Mouse (Mus musculus) T-helper 2 cell (primary cell): ENCODE data around the gene March5.
"Not testable (repeated sequence)": the region's sequence is repeated elsewhere in the genome, so short reads cannot be mapped to it uniquely, and the experiment has no call there.

Source experiments
- in situ Hi-C: fragments of 300-600 bp; cut with MboI, MseI; formaldehyde crosslinking; loops from one replicate; pipeline ENCODE4 v1.15.1; 2025; ENCODE audit warnings: high pct_unique_total_duplicates

March5 gene

GRCm38 (mm10) chr19:37207303-37208175 is at the start of gene March5:
TSS of gene March5 (plus strand) at chr19:37207543.
- in situ Hi-C loops, result no loop called here

GRCm38 (mm10) chr19:37172096-37172495 is 35.2 kb upstream of the March5 start:
- in situ Hi-C loops, result no loop called here

DNA sequence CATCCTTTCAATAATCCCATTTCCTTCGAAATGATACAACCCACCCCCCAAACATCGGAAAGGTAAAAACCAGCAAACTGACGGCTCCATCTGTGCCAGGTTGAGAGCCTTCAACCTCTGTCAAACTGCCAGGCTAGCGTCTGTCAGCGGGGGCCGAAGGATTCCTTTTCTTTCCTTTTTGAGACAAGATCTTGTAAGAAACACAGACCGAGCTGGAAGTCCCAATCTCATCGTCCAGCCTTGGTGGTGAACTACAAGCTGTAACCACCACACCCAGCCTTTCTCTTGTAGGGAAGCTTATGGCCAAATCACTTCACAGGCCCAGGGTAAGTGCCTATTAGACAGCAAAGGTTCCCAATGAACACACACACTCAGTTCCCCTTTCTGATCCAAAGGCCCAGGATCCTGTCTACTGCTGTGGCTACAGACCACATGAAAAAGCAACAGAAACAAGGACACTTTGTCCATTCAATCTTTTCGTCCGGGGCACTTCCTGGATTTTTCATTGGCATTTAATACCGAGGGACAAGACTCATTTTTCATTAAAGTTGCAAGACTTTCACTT is 34.7 kb upstream of the March5 start:
- in situ Hi-C loops, result no loop called here

DNA sequence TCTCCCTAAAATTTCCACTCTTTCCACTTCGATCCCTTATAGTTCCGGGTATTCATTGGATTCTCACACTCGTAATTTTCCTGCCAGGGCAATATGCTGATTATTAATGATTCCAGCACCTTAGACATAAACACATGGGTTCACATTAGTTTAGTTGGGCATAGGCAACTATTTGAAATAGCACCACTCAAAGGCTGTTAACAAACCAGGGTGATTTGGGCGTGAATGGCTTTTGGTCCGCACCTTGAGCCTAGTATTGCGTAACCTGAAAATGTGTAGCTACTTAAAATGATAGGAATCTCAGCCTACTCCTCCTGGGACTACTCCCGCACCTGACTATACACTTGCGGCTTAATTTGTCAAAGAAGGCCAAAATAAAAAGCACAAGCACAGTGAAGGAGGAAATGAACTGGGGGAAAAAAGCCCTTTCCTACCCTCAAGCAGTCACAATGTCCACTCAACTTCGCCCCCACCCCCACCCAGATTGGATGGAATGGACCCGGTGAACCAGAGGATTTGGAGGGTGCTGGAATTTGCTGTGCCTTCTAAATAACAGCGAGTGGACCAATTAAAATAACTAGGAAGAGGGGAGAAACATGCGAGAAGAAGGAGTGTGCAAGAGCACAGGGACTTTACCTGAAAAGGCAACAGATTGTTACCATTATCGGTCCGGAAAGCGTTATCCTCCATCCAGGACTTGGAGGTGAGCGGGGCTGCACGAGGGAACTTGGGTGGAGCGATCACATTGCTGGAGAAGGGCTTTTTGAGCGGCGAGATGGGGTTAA is 33.8 kb upstream of the March5 start:
- in situ Hi-C loops, result no loop called here

DNA sequence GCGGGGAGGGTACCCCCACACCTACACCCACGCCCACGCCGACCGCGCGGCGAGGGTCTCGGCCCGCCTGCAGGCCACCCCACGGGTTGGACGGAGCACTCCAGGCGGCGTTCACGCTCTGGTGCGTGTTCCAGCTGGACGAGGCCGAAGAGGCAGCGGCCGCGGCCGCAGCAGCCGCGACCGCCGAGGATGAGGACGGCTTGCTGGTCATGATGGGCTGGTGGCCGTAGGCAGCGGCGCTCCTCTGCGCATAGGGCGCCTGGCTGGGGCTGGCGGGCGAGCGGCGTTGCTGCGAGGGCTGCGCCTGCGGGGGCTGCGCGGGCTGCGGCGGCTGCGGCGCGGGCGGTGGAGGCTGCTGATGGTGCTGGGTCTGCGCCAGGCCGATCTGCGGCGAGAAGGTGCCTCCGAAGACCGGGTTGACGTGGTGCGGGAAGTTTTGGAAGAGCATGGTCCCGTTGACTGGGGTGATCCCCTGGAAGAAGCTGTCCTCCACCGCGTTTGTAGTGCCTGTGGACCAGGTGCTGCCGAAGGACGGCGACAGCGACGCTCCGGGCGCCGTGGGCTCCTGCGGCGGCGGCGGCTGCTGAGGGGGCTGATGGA is 33.1 kb upstream of the March5 start:
- in situ Hi-C loops, result no loop called here

- in situ Hi-C loops, result no loop called here
Observed at GRCm38 (mm10) chr19:37174716-37175435, 32.5 kb upstream of the March5 start.

DNA sequence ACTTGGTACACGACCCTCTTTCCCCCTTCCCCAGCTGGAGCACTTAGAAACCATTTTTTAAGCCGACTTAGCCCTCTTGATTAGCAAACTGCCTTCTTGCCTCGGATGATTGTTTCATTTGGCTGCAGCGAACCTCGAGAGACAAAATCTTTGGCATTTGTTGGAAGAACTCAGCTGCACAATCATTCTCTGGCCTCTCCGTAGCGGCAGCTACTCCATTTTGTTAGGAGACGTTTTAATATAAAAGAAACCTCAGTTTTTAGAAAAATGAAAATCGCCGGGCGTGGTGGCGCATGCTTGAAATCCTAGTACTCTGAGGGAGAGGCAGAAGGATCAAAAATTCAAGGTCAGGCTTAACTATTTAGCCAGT is 31.9 kb upstream of the March5 start:
- in situ Hi-C loops, result no loop called here

DNA sequence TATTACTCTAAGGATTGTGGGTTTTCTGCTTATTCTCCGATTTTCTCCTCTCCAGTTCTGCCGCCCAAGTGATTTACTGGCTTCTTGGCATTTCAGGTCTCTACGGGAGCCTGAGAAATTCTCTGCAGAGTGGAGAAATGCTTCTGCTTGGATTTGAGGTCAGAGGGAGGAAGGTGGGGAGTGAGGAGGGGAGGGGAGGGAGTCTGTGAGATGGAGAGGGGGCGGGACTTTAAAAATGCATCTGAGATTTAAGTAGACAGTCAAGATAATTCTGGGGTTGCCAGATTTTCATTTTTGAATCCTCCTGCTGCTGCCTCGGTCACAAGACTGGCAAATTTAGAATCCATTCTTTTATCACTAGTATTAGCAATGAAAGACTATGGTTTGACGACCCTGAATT is 31.4 kb upstream of the March5 start:
- in situ Hi-C loops, result no loop called here

GRCm38 (mm10) chr19:37176879-37177462 is 30.4 kb upstream of the March5 start:
- in situ Hi-C loops, result no loop called here

DNA sequence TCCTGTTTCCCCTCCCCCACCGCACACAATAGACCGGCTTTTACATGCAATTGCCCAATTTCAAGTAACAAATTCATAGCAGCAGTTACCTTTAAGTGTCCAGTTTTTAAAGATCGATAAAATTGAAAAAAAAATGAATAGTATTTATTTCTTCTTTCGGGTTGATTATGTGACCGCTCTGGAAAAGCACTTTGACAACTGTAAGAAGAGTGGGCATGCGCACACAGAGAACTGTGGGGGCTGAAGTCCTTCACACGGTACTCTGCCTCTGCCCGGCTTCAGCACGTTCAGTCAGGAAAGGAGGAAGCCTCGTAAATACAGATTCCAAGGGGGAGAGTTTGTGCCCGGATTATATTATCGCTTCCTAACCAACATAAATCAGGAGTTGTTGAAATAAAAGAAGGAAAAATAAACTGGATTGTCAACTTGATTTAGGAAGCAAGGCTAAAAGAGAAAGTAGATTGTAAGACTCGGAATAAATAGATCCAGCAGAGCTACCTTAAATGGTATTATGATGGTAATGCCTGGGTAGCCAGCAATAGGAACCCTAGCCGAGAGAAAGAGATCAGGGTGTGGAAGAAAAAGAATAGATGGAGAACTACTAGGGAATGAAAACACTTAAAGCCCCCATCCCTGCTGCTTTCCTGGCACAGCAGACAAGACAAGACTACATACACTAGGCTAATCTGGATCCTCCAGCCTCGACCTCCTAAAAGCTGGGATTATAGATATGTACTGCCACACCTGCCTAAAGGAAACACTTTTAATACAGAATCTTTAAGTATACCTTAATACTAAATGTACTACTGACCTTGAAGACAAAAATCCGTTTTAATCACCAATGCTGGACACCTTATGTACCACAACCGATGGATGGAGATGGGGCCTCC is 29.3 kb upstream of the March5 start:
- in situ Hi-C loops, result no loop called here

DNA sequence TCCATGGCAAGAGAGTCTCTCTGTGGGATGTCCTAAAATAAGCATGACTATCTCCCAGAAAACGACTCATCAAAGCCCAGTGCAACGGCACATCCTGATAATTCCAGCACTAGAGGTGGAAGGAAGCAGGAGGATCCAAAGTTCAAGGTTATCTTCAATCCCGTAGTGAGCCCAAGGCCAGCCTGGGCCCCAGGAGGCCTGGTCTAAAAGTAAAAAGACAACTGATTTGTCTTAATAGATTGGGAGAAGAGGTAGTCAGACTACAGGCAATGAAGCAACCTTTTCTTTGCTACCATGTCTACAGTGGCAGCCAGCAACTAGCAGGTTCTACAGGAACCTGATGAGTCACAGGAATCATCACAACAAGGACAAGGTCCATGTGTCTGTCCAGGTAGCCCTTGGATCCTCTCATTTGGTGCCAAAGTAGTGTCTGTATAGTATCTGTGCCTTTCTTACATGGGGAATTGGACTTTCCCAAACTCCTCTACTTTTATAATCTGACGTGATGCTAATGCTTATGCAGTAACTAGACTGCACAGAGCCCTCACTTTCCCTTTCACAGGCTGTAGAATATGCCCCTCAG is 18.9 kb upstream of the March5 start:
- in situ Hi-C loops, result no loop called here

- in situ Hi-C loops, result no loop called here
Observed at GRCm38 (mm10) chr19:37192475-37193058, 14.8 kb upstream of the March5 start.

DNA sequence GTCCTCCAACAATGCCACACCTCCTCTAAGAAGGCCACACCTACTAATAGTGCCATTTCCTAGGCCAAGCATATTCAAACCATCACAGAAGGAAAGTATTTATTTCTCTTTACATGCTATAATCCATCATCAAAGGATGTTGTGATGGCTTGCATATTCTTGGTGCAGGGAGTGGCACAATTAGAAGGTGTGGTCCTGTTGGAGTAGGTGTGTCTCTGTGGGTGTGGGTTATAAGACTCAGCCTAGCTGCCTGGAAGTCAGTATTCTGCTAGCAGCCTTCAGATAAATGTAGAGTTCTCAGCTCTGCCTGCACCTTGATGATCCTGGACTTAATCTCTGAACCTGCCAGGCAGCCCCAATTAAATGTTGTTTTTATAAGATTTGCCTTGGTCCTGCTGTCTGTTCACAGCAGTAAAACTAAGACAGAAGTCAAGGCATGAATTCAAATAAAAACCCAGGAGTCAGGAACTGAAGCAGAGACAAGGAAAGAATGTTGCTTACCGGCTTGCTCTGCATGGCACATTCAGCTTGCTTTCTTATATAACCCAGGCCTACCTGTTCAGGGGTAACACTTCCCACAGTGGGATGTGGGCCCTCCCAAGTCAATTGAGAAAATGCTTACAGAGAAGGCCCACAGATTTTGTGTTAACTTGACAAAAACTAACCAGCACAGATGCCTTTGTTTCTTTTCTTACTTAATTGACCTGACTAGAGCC is 9.0 kb upstream of the March5 start:
- in situ Hi-C loops, result no loop called here

DNA sequence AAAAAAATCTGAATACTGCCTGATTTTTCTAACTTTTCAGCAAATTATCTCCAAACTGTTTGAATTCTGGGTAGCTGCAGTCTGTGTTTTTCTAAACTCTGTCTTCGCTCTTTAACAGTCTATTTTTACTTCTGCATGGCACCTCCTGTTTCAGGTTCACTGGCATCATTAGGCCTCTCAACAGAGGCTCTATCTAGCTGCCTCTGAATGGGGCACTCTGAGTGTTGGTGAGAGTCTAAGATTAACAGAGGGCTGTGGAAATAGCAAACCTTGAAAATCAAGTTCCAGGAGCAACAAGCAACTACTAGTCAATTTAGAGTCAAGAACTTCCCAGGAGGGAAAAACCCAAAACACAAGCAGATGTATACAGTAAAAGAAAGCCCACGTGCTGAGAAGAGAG is 7.5 kb upstream of the March5 start:
- in situ Hi-C loops, result no loop called here

DNA sequence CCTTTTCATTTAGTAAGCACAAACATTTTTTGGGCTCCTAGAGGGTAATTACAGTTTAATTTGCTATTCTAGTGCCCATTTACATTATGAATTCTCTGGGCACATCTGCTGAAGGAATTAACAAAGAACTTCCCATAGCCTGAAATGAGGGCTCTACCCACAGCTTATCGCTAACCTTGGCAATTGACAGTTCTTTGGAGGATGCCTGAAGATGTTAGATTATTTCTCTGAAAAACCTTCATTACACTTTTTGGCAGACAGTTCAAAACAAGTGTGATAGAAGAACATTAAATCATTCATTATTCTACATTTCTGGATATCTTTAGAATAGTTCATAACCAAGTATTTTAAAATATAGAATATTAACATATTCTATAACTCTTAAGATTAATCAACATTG is 4.0 kb upstream of the March5 start:
- in situ Hi-C loops, result no loop called here

GRCm38 (mm10) chr19:37205155-37205554 is 2.2 kb upstream of the March5 start:
- in situ Hi-C loops, result not testable (repeated sequence)

DNA sequence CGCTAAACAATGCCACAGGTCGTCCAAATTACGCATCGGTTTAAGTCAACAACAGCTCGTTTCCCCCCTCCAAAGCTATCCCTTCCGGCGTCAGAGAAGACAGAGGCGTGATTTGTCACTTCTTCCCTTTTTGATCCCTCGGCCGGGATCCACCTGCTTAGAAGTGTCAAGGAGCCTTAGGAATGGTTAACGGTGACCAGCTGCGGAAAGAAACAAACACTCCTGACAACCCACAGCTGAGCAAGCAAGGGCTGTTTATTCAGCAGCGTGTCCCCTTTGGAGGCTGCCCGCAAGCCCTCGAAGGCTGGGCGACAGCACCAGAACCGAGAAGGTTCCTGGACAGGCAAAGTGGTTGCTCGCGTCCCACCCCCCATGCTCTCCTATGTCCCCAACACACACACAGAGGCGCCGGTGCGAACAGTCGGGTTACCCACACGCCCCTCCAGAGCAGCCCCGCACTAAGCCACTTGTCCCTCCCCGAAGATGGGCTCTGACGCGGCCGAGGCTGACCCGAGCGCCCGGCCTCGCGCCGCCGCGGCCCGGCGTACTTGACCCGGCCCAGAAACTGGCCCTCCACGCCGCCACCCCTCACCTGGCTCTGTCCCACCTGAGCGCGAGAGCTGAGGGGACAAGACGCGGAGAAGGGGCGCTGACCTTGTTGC is 571 bp upstream of the March5 start:
- in situ Hi-C loops, result no loop called here

DNA sequence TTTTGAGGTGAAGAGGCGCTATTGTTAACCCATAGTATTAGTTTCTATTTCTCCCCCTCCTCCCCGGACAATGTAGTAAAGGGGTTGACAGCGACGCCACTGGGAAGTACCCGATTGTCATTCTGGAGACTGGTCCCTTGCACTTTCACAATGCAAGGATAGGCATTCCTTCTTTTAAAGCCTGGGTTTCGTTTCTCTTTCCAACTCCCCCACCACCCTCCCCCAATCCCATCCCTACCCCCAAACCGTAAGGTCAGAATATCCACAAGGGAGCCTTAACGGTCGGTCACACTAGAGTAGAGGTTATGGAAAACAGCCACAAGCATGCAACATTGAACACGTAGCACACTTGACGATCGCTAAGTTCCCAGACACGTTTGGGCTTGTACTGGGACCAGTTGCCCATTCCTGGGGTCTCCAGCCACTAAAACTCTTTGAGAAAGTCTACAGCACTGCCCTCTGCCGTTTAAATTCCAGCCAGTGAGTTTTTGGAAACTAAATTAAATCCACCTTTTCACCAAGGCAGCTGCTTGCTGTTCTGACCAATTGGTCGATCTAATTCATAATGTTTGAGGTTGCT is 923 bp downstream of the March5 start, which contains the start of gene Cpeb3:
TSS of gene Cpeb3 (minus strand) at position 426 of the 580 bp plus-strand sequence.
- in situ Hi-C loops, result no loop called here
